In genomic region chr1:69752724-69753123, GRCm38 (mm10) we compare ENCODE assay signal across 22 mouse cellular contexts.
DNase-seq lines count a peak whose midpoint lies in the region; ATAC-seq lines count a peak whose summit lies in the region.
"Had no signal": no experiment of that assay in that cellular context is flagged by ENCODE, and none has a peak within 500 bp of the region (broad histone marks: within the 10 kb centered on the region; RNA-seq: fewer than 3 reads in every experiment).

No protein-coding gene starts in this region.

- H3K27me3 ChIP-seq in midbrain, embryonic 13.5 days = no peaks in the 10 kb centered on the region
- H3K27me3 ChIP-seq: forebrain, embryonic 13.5 days; heart, embryonic 13.5 days; hindbrain, embryonic 13.5 days had no signal

- H3K9me3 ChIP-seq in midbrain, embryonic 13.5 days = no peaks in the 10 kb centered on the region
- H3K9me3 ChIP-seq: embryonic facial prominence, embryonic 10.5 days; forebrain, embryonic 13.5 days had no signal

- no peak overlapping the region for H3K27ac ChIP-seq in midbrain, embryonic 13.5 days
- H3K27ac ChIP-seq: embryonic facial prominence, embryonic 10.5 days; forebrain, embryonic 13.5 days; heart, embryonic 13.5 days; hindbrain, embryonic 13.5 days; hindbrain, postnatal 0 days had no signal

- H3K4me2 ChIP-seq in midbrain, embryonic 13.5 days (replicated peaks) = no peak overlapping the region
- H3K4me2 ChIP-seq: forebrain, embryonic 13.5 days; heart, embryonic 13.5 days; hindbrain, embryonic 13.5 days had no signal

- ATAC-seq in CD4-positive, CD25-positive, alpha-beta regulatory T cell, adult 4 months = peak; percentile 89
- peak; percentile 46; the same call in 1 of the 2 replicates for ATAC-seq in granulocyte monocyte progenitor cell, adult 5-6 weeks (replicated peaks; ENCODE audit: poor library complexity, severe bottlenecking)
- ATAC-seq in megakaryocyte, adult 5-6 weeks (ENCODE audit: poor library complexity, severe bottlenecking) = peak; percentile 56; the same call in 1 of the 2 replicates
- no peak for ATAC-seq in midbrain, embryonic 13.5 days
- ATAC-seq: forebrain, embryonic 13.5 days; forebrain, postnatal 0 days; hindbrain, postnatal 0 days; intestine, postnatal 0 days had no signal

- 82% methylated on average over 1 of the region's 1 CpGs for WGBS in midbrain, embryonic 13.5 days

- H3K4me1 ChIP-seq in midbrain, embryonic 13.5 days (replicated peaks) = no peaks in the 10 kb centered on the region
- H3K4me1 ChIP-seq: embryonic facial prominence, embryonic 10.5 days; forebrain, embryonic 13.5 days; heart, embryonic 13.5 days; hindbrain, embryonic 13.5 days had no signal

- intact Hi-C loops in gastrocnemius, postnatal 14 days (cut with DNase I; ENCODE audit: low total_unique reads) = no loop called here

- H3K9ac ChIP-seq in midbrain, embryonic 13.5 days (replicated peaks) = no peak overlapping the region
- H3K9ac ChIP-seq: forebrain, embryonic 13.5 days; forebrain, postnatal 0 days; heart, embryonic 13.5 days; hindbrain, embryonic 13.5 days had no signal

- H3K36me3 ChIP-seq in midbrain, embryonic 13.5 days = no peaks in the 10 kb centered on the region
- H3K36me3 ChIP-seq: embryonic facial prominence, embryonic 10.5 days; heart, embryonic 13.5 days; hindbrain, embryonic 13.5 days had no signal

- peak; percentile 59 for DNase-seq in CD4-positive helper T cell, adult 2 months (ENCODE audit: low read depth, low spot score)
- DNase-seq in gastrocnemius, postnatal 14 days = no peak
- no peak for DNase-seq in retina, embryonic 14.5 days (ENCODE audit: low spot score)
- DNase-seq in cerebellum, postnatal 36 days = no peak
- DNase-seq: adrenal gland, postnatal 14 days; B cell, adult 2 months; cerebellum, adult 8-10 months; cerebellum, postnatal 25 days; forebrain, postnatal 0 days; gastrocnemius, postnatal 25 days; heart, adult 11 months; heart, postnatal 36 days had no signal

- no peak overlapping the region for H3K4me3 ChIP-seq in midbrain, embryonic 13.5 days (replicated peaks)
- H3K4me3 ChIP-seq: embryonic facial prominence, embryonic 10.5 days; forebrain, embryonic 13.5 days; heart, embryonic 13.5 days; hindbrain, embryonic 13.5 days had no signal
